Mouse (Mus musculus) liver, embryonic 14.5 days (tissue): ENCODE data around the gene Mrps21. TPM values are rescaled to one million over a fixed set of nuclear protein-coding genes. Genes with fewer than 3 reads are reported as not detected.
A peak's percentile ranks its signal among the peaks of the same experiment; 100 is the strongest.

Experiments used
- ATAC-seq: fragments of 200-750 bp; cut with Nextera tagmentation; 2 replicates; pipeline ENCODE4 v1.8.0; 2017; ENCODE audit warnings: moderate number of reproducible peaks, mild to moderate bottlenecking, moderate library complexity; ENCODE audit not compliant: insufficient read depth
- DNase-seq, 3 experiments: peaks; one replicate each; pipeline ENCODE4 v3.0.0-alpha.2; 2012 to 2013; ENCODE audit warnings: low read depth in 3 of 3, low spot score in 3 of 3
- H3K27ac ChIP-seq: fragments of 300-500 bp; sonication (generic); 2 replicates; pipeline ENCODE4 v1.5.1; 2014; ENCODE audit warnings: moderate library complexity, mild to moderate bottlenecking, control low read depth, inconsistent platforms
- H3K27me3 ChIP-seq: fragments of 300-500 bp; sonication (generic); 2 replicates; pipeline ENCODE4 v1.6.1; 2014; ENCODE audit warnings: mild to moderate bottlenecking, low read length, moderate library complexity; ENCODE audit not compliant: control insufficient read depth, insufficient read depth
- H3K36me3 ChIP-seq: fragments of 300-500 bp; sonication (generic); replicated peaks from 2 replicates; pipeline ENCODE4 v1.6.1; 2014; ENCODE audit warnings: low read depth; ENCODE audit not compliant: control insufficient read depth, insufficient read depth
- H3K4me1 ChIP-seq, 2 experiments: fragments of 200-500 bp in 1 of 2; fragments of 300-500 bp in 1 of 2; sonication (generic) in 1 of 2; replicated peaks; 2 replicates each; pipeline ENCODE4 v1.6.1; 2012 to 2014; ENCODE audit warnings: antibody characterized with exemption in 1 of 2, inconsistent platforms in 1 of 2, low read length in 1 of 2; ENCODE audit not compliant: control insufficient read depth in 2 of 2, insufficient read depth in 2 of 2
- H3K4me2 ChIP-seq: fragments of 300-500 bp; sonication (generic); 2 replicates; pipeline ENCODE4 v1.6.1; 2014; ENCODE audit warnings: low read depth, mild to moderate bottlenecking, control low read depth, moderate library complexity
- H3K4me3 ChIP-seq, 2 experiments: fragments of 200-500 bp in 1 of 2; fragments of 300-500 bp in 1 of 2; sonication (generic) in 1 of 2; 2 replicates each; pipeline ENCODE4 v1.5.1; 2012 to 2014; ENCODE audit warnings: low read depth in 2 of 2, low read length in 2 of 2, mild to moderate bottlenecking in 2 of 2, control low read depth in 1 of 2, inconsistent platforms in 1 of 2, moderate library complexity in 1 of 2; ENCODE audit not compliant: insufficient read depth in 1 of 2
- H3K9ac ChIP-seq: fragments of 300-500 bp; sonication (generic); replicated peaks from 2 replicates; pipeline ENCODE4 v1.6.1; 2014; ENCODE audit warnings: mild to moderate bottlenecking, control low read depth, moderate library complexity
- H3K9me3 ChIP-seq: fragments of 300-500 bp; sonication (generic); 2 replicates; pipeline ENCODE4 v1.6.1; 2016; ENCODE audit warnings: low read length, mixed read lengths; ENCODE audit not compliant: control insufficient read depth
- CTCF ChIP-seq: IDR thresholded peaks from 2 replicates; pipeline ENCODE4 v1.5.1; 2016; ENCODE audit warnings: antibody characterized with exemption, low read depth, control low read depth
- EP300 ChIP-seq: IDR thresholded peaks from 2 replicates; pipeline ENCODE4 v1.6.1; 2016; ENCODE audit warnings: antibody characterized with exemption, low read depth
- WGBS: fragments of 180-500 bp; shearing (Covaris S2); extraction: QIAGEN DNeasy Blood & Tissue Kit; methylation state at CpG from one replicate; pipeline ENCODE4 v1.1.7; 2014; ENCODE audit not compliant: insufficient replicate concordance; 5-methylcytosine and 5-hydroxymethylcytosine counted together
- polyA plus RNA-seq, 2 experiments: library from polyadenylated mRNA; depleted of rRNA in 1 of 2; stranded (reverse) in 1 of 2; unstranded in 1 of 2; fragments of >200 nt; fragmentation: Nextera tagmentation in 1 of 2; extraction: Ambion mirVana in 1 of 2; gene quantifications; 2 replicates each; pipeline versions ENCODE4 v1.2.1 to v1.2.3; 2012 to 2014

Mrps21 gene
- polyA plus RNA-seq, 2 experiments = 119 to 224 TPM

DNA sequence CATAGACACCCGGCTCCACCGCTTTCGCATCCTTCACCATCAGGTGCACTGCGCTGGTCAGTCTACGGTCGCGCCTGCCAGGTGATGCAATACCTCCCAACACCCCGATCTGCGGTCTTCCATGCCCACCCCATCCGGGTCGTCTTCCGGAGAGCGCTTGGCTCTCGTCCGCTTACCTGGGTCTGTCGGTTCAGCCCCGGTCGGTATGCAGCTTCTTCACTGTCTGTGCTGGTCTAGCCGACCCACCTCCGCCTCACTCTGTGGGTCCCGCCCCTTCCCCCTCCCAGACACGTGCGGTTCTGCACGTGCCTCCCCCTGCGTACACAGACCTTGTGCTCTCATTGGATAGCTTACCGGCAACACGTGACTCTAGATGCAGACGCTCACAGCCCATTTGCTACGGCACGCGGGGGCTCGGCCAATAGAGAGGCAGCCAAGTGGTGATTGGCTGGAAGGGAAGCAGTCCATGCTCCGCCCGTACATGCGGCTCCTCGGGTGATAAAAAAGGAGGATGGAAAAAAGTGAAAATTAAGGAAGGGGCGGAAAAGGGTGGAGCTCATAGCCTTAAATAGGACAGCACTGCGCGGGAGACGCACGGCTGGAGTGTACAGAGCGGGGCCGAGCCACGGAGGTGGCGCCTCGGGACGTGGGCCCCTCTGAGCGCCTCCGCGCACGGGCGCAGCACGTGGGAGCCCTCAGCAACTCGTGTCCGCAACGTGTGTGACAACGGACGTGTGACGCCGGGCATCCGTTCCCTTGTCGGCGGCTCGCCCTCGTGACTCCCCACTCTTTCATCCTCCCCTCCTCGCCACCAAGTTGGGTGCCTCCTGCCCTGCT is 10.9 kb upstream of the Mrps21 start, which contains the start of gene Ciart:
TSS of gene Ciart (minus strand) at position 273 of the 837 bp plus-strand sequence.
- under 1% methylated on average over 66 of the region's 66 CpGs for WGBS
- H3K4me3 ChIP-seq = peak within 1 kb of the TSS; percentile 42 to 49
- H3K4me2 ChIP-seq = peak within 1 kb of the TSS; percentile 86
- peaks cover 10% of the 10 kb centered on the region for H3K27me3 ChIP-seq
- no peak within 1 kb of the TSS; the same call in none of the 2 replicates for H3K9ac ChIP-seq
- no peaks in the 10 kb centered on the region for H3K9me3 ChIP-seq
- DNase-seq = peak; percentile 79 to 82 (median 82)
- TF ChIP-seq CTCF (no peak), EP300 (no peak)
- H3K4me1 ChIP-seq = peaks cover 9 to 12% of the 10 kb centered on the region in 2 experiments
- peak; percentile 95 for ATAC-seq
- no peaks in the 10 kb centered on the region for H3K36me3 ChIP-seq
- H3K27ac ChIP-seq = no peak within 1 kb of the TSS

DNA sequence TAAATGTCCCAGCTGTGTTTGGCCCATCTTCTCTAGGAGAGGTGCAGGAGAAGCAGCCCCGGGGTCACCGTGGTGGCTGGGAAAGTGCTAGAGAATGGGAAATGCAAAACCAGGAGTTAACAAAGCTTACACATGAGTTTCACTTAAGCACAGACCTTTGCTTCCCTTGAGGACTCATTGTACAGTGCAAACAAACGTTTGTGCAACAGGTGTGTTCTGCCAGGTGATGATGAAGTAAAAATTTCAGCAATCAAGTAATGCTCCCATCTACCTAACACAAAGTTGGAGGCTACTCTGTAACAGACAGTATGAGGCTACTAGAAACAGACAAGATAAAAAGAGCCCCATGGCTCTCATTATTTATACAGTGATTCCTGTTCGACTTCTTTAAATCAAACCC is 7.7 kb upstream of the Mrps21 start:
- Histone ChIP-seq H3K4me2 (no peak overlapping the region), H3K4me3 (no peak overlapping the region), H3K27ac (no peak overlapping the region), H3K27me3 (peaks cover 10% of the 10 kb centered on the region), H3K9me3 (no peaks in the 10 kb centered on the region), H3K9ac (no peak overlapping the region), H3K4me1 (peaks cover 14 to 20% of the 10 kb centered on the region in 2 experiments), H3K36me3 (no peaks in the 10 kb centered on the region)
- TF ChIP-seq EP300 (no peak), CTCF (no peak)
- ATAC-seq (no peak), DNase-seq (no peak)
- WGBS = 70% methylated on average over 4 of the region's 4 CpGs

DNA sequence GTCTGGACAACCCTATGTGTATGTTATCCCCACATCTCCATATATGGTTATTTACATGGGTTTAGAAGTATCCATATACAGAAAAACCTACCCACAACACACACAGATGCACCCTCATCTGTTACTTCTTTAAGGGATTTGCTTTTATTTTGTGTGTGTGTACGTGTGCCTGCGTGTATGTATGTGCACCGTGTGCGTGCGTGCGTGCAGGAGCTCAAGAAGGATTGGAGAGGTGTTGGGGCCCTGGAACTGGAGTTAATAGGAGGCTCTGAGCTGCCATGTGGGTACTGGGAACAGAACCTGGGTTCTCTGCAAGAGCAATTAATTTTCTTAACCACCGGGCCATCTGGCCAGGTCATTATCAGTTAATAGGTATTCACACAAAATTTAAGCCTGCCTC is 729 bp upstream of the Mrps21 start:
- 56% methylated on average over 7 of the region's 7 CpGs for WGBS
- peak overlapping the region; percentile 65 to 69 for H3K4me3 ChIP-seq
- no peaks in the 10 kb centered on the region for H3K9me3 ChIP-seq
- H3K27ac ChIP-seq = peak overlapping the region; percentile 52
- H3K36me3 ChIP-seq = peaks cover 6% of the 10 kb centered on the region; the same call in 1 of the 2 replicates
- no peak for DNase-seq
- TF ChIP-seq CTCF = no peak
- TF ChIP-seq EP300 = no peak
- no peak for ATAC-seq
- H3K9ac ChIP-seq = peak overlapping the region; percentile 79
- H3K4me2 ChIP-seq = peak overlapping the region; percentile 93
- peaks cover 5 to 18% of the 10 kb centered on the region in 2 experiments for H3K4me1 ChIP-seq
- no peaks in the 10 kb centered on the region for H3K27me3 ChIP-seq

DNA sequence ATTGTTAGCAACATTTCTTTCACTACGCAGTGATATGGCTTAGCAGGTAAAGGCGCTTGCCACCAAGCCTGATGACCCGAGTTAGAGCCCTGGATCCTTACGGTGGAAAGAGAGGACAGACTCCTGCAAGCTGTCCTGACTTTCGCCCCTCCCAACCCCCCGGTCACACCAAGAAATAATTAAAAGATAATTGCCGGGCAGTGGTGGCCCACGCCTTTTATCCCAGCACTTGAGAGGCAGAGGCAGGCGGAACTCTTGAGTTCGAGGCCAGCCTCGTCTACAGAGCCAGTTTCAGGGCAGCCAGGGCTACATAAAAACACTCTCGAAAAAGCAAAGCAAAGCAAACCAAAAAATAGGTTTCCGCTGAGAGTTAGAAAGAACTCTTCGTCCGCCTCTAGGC is 343 bp downstream of the Mrps21 start:
- no peaks in the 10 kb centered on the region for H3K27me3 ChIP-seq
- peaks cover 6% of the 10 kb centered on the region; the same call in 1 of the 2 replicates for H3K36me3 ChIP-seq
- peak overlapping the region; percentile 93 for H3K4me2 ChIP-seq
- H3K9me3 ChIP-seq = no peaks in the 10 kb centered on the region
- ATAC-seq (peak; percentile 50), DNase-seq (no peak)
- TF ChIP-seq CTCF (no peak), EP300 (no peak)
- 3% methylated on average over 15 of the region's 15 CpGs for WGBS
- H3K9ac ChIP-seq = peak overlapping the region; percentile 79
- H3K4me1 ChIP-seq = peaks cover 5 to 18% of the 10 kb centered on the region in 2 experiments
- H3K27ac ChIP-seq = peak overlapping the region; percentile 73
- peak overlapping the region; percentile 65 to 69 for H3K4me3 ChIP-seq

DNA sequence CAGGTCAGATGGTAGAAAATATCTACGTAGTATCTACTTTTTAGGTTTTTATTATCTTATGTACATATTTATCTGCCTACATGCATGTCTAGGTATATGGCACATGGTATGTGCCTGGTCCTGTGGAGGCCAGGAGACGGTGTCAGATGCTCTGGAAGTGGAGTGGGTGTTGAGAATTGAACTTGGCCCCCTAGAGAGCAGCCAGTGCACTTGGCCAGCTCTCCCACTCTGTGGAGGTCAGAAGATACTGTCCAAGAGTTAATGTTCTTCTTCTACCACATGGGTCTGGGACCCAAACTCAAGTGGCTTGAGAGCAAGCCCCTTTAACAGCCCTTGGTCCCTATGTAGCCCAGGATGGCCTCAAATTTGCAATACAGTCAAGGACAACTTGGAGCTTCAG is 3.9 kb downstream of the Mrps21 start:
- no peak for TF ChIP-seq EP300
- ATAC-seq = no peak
- H3K9ac ChIP-seq = no peak overlapping the region
- no peak overlapping the region for H3K4me2 ChIP-seq
- WGBS = 81% methylated on average over 2 of the region's 2 CpGs
- H3K36me3 ChIP-seq = peaks cover 6% of the 10 kb centered on the region
- DNase-seq = no peak
- H3K27ac ChIP-seq = no peak overlapping the region
- no peak overlapping the region for H3K4me3 ChIP-seq
- H3K4me1 ChIP-seq = peaks cover 0 to 9% of the 10 kb centered on the region in 2 experiments; a peak in 3 of 4 replicates
- no peaks in the 10 kb centered on the region for H3K9me3 ChIP-seq
- H3K27me3 ChIP-seq = no peaks in the 10 kb centered on the region
